Mouse (Mus musculus) urinary bladder, postnatal 36 days (tissue): ENCODE measurements around the gene Taok3.

Source experiments
- DNase-seq, 2 experiments: peaks; one replicate each; pipeline ENCODE4 v3.0.0; 2022; ENCODE audit warnings: low spot score in 2 of 2, mixed read lengths in 1 of 2

Gene Taok3

GRCm38 (mm10) chr5:117258276-117258675 is 138.3 kb downstream of the Taok3 start:
- DNase-seq: no peak

- DNase-seq: no peak
Measured at GRCm38 (mm10) chr5:117263566-117263965, 143.6 kb downstream of the Taok3 start.

- no peak for DNase-seq
Measured at GRCm38 (mm10) chr5:117264701-117265100, 144.8 kb downstream of the Taok3 start.

- DNase-seq: no peak
Measured at GRCm38 (mm10) chr5:117267913-117268312, 148.0 kb downstream of the Taok3 start.

- DNase-seq: no peak
Measured at GRCm38 (mm10) chr5:117268749-117269148, 148.8 kb downstream of the Taok3 start.

- DNase-seq: no peak
Measured at GRCm38 (mm10) chr5:117269395-117269794, 149.5 kb downstream of the Taok3 start.

GRCm38 (mm10) chr5:117271945-117272344 is 152.0 kb downstream of the Taok3 start:
- no peak for DNase-seq

GRCm38 (mm10) chr5:117274817-117275216 is 154.9 kb downstream of the Taok3 start:
- DNase-seq: no peak

- no peak for DNase-seq
Measured at GRCm38 (mm10) chr5:117277784-117278183, 157.9 kb downstream of the Taok3 start.

GRCm38 (mm10) chr5:117278809-117279668 is 159.1 kb downstream of the Taok3 start:
- DNase-seq: peak; percentile 73 to 84

GRCm38 (mm10) chr5:117279669-117280050 is 159.7 kb downstream of the Taok3 start:
- no peak for DNase-seq

- DNase-seq: no peak
Measured at GRCm38 (mm10) chr5:117281536-117281935, 161.6 kb downstream of the Taok3 start.

- DNase-seq: no peak
Measured at GRCm38 (mm10) chr5:117282360-117282759, 162.4 kb downstream of the Taok3 start.

GRCm38 (mm10) chr5:117284029-117284428 is 164.1 kb downstream of the Taok3 start:
- no peak for DNase-seq

GRCm38 (mm10) chr5:117284682-117285081 is 164.8 kb downstream of the Taok3 start:
- DNase-seq: no peak

GRCm38 (mm10) chr5:117285266-117285665 is 165.3 kb downstream of the Taok3 start:
- no peak for DNase-seq

GRCm38 (mm10) chr5:117286286-117286685 is 166.4 kb downstream of the Taok3 start:
- no peak for DNase-seq

- DNase-seq: peak; percentile 93 to 97
Measured at GRCm38 (mm10) chr5:117286831-117287822, 167.2 kb downstream of the Taok3 start, which contains the start of gene Pebp1. Gene Pebp1 (minus strand): TSS chr5:117287625.

- no peak for DNase-seq
Measured at GRCm38 (mm10) chr5:117289646-117290045, 169.7 kb downstream of the Taok3 start.

GRCm38 (mm10) chr5:117290081-117290480 is 170.2 kb downstream of the Taok3 start:
- no peak for DNase-seq

GRCm38 (mm10) chr5:117291312-117291711 is 171.4 kb downstream of the Taok3 start:
- no peak for DNase-seq

- DNase-seq: no peak
Measured at GRCm38 (mm10) chr5:117292547-117292946, 172.6 kb downstream of the Taok3 start.
